Mouse (Mus musculus): ENCODE results near the gene Pde2a. TPM values are rescaled to one million over a fixed set of nuclear protein-coding genes. Genes with fewer than 3 reads are reported as not detected.

Pde2a gene
- total and polyA plus RNA-seq, 3 experiments = 0.08 to 0.40 TPM; not detected in 1

DNA sequence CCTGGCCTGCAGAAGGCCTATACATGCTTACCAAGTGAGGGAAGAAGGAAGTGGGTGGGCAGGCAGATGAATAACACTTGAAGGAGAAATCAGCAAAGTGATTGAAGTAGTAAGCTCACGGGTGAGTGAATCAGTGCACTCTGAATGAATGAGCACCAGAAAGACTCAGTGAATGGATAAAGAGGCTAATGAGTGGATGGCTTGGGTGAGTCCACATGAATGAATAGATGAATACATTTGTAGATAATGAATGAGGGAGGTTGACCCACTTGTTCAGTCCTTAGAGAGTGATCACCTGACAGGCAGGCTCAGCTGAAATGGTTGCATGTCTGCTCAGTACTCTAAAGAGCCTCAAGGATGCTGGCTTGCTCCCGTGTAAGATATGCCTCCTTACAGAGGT lies 101.7 kb downstream of the Pde2a start:
- DNase-seq (ENCODE audit: extremely low read depth) = no peak
- no peaks in the 10 kb centered on the region for H3K36me3 ChIP-seq (replicated peaks in 1 of 2; ENCODE audit: control insufficient read depth in 1 of 2, insufficient read depth in 1 of 2, low read length in 1 of 2)
- H3K27me3 ChIP-seq (replicated peaks) = peaks cover 80% of the 10 kb centered on the region
- H3K9ac ChIP-seq (ENCODE audit: insufficient read depth, low read depth) = no peak overlapping the region
- no peak overlapping the region for H3K27ac ChIP-seq (ENCODE audit: insufficient read depth, low read depth)
- no peaks in the 10 kb centered on the region for H3K4me1 ChIP-seq (ENCODE audit: control insufficient read depth in 1 of 2, insufficient read depth in 2 of 2)
- in situ Hi-C loops (cut with MboI; ENCODE audit: low pct_ligation_motif_present, low pct_unique_long_range_greater_than_20kb, low sequenced_read_pairs) (loop anchor here (25.0 kb wide), 1 partner anchor 111 kb away; the partner anchor contains the start of genes Gm45837 and Pde2a), dilution Hi-C loops (cut with MboI; ENCODE audit: extremely low pct_ligation_motif_present, extremely low pct_unique_long_range_greater_than_20kb, low sequenced_read_pairs) (no loop called here)
- H3K9me3 ChIP-seq (replicated peaks; ENCODE audit: low read length) = peaks cover 8% of the 10 kb centered on the region
- no peak for TF ChIP-seq E2F4 (IDR thresholded peaks at IDR 0.05; ENCODE audit: insufficient replicate concordance, low read depth, low read length)
- TF ChIP-seq JUN (IDR thresholded peaks at IDR 0.05; ENCODE audit: insufficient read depth, low read depth, low read length) = no peak
- no peak for TF ChIP-seq ZNF384 (IDR thresholded peaks at IDR 0.05; ENCODE audit: low read depth, low read length)
- no peak for TF ChIP-seq SMC3 (IDR thresholded peaks at IDR 0.05; ENCODE audit: low read depth, low read length)
- no peak for TF ChIP-seq MAX (IDR thresholded peaks at IDR 0.05; ENCODE audit: low read length)
- no peak for TF ChIP-seq CHD2 (IDR thresholded peaks at IDR 0.05; ENCODE audit: low read length)
- TF ChIP-seq NELFE (IDR thresholded peaks at IDR 0.05; ENCODE audit: low read depth, low read length) = no peak
- TF ChIP-seq EP300 (IDR thresholded peaks at IDR 0.05; ENCODE audit: low read length) = no peak
- no peaks in the 10 kb centered on the region for H3K79me2 ChIP-seq (replicated peaks; ENCODE audit: control insufficient read depth, extremely low read depth, insufficient read depth, poor library complexity, severe bottlenecking)
- no peak overlapping the region for H3K4me2 ChIP-seq (ENCODE audit: insufficient read depth, low read depth, poor library complexity, severe bottlenecking)
- no peak overlapping the region for H3K4me3 ChIP-seq (replicated peaks in 1 of 3; ENCODE audit: low read depth in 2 of 3, low read length in 2 of 3, poor library complexity in 1 of 3)

DNA sequence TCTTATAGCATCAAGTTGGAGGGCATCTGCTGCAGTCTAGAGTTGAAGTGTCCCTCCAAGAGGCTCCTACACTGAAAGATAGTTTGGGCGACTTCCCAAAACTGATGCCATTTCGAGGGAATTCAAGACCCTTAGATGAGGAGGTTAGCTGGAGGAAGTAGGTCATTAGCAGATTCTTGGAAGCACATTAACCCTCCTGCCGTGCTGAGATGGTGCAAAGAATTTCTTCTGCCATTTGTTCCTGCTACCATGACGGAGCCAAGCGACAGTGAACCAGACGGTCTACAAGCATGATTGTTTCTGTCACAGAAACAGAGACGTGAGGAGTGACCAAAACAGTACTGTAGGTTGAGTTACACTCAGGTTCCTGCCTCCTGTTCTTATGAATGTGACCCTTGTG lies 105.0 kb downstream of the Pde2a start:
- peaks cover under 1% of the 10 kb centered on the region for H3K9me3 ChIP-seq (replicated peaks; ENCODE audit: low read length)
- DNase-seq (ENCODE audit: extremely low read depth) = no peak
- H3K27me3 ChIP-seq (replicated peaks) = peaks cover 69% of the 10 kb centered on the region
- no peak overlapping the region for H3K4me2 ChIP-seq (ENCODE audit: insufficient read depth, low read depth, poor library complexity, severe bottlenecking)
- no peaks in the 10 kb centered on the region for H3K79me2 ChIP-seq (replicated peaks; ENCODE audit: control insufficient read depth, extremely low read depth, insufficient read depth, poor library complexity, severe bottlenecking)
- in situ Hi-C loops (cut with MboI; ENCODE audit: low pct_ligation_motif_present, low pct_unique_long_range_greater_than_20kb, low sequenced_read_pairs) (no loop called here), dilution Hi-C loops (cut with MboI; ENCODE audit: extremely low pct_ligation_motif_present, extremely low pct_unique_long_range_greater_than_20kb, low sequenced_read_pairs) (no loop called here)
- no peak for TF ChIP-seq POLR2A (IDR thresholded peaks at IDR 0.05; ENCODE audit: low read depth, low read length)
- TF ChIP-seq PAX5 (IDR thresholded peaks at IDR 0.05; ENCODE audit: low read length) = no peak
- TF ChIP-seq E2F4 (IDR thresholded peaks at IDR 0.05; ENCODE audit: insufficient replicate concordance, low read depth, low read length) = no peak
- no peak for TF ChIP-seq MXI1 (IDR thresholded peaks at IDR 0.05; ENCODE audit: low read depth, low read length)
- TF ChIP-seq RCOR1 (conservative IDR thresholded peaks at IDR 0.05; ENCODE audit: low read depth, low read length) = no peak
- TF ChIP-seq MAZ (IDR thresholded peaks at IDR 0.05; ENCODE audit: low read depth, low read length) = no peak
- TF ChIP-seq NRF1 (IDR thresholded peaks at IDR 0.05; ENCODE audit: low read depth, low read length) = no peak
- no peak for TF ChIP-seq ZC3H11A (IDR thresholded peaks at IDR 0.05; ENCODE audit: low read depth, low read length)
- TF ChIP-seq SIN3A (IDR thresholded peaks at IDR 0.05; ENCODE audit: low read length) = no peak
- TF ChIP-seq POLR2AphosphoS2 (IDR thresholded peaks at IDR 0.05; ENCODE audit: low read depth, low read length) = no peak
- TF ChIP-seq ZNF384 (IDR thresholded peaks at IDR 0.05; ENCODE audit: low read depth, low read length) = no peak
- TF ChIP-seq MAFK (IDR thresholded peaks at IDR 0.05; ENCODE audit: insufficient replicate concordance, low read length) = no peak
- TF ChIP-seq ETS1 (conservative IDR thresholded peaks at IDR 0.05; ENCODE audit: low read depth, low read length) = no peak
- TF ChIP-seq MEF2A (IDR thresholded peaks at IDR 0.05; ENCODE audit: borderline replicate concordance, low read depth, low read length) = no peak
- TF ChIP-seq JUN (IDR thresholded peaks at IDR 0.05; ENCODE audit: insufficient read depth, low read depth, low read length) = no peak
- no peak for TF ChIP-seq BHLHE40 (IDR thresholded peaks at IDR 0.05; ENCODE audit: low read depth, low read length)
- TF ChIP-seq UBTF (IDR thresholded peaks at IDR 0.05; ENCODE audit: low read depth, low read length) = no peak
- TF ChIP-seq USF1 (IDR thresholded peaks at IDR 0.05; ENCODE audit: low read depth, low read length) = no peak
- TF ChIP-seq ELF1 (IDR thresholded peaks at IDR 0.05; ENCODE audit: low read depth, low read length) = no peak
- no peak overlapping the region for H3K9ac ChIP-seq (ENCODE audit: insufficient read depth, low read depth)
- no peaks in the 10 kb centered on the region for H3K4me1 ChIP-seq (ENCODE audit: control insufficient read depth in 1 of 2, insufficient read depth in 2 of 2)
- H3K36me3 ChIP-seq (replicated peaks in 1 of 2; ENCODE audit: control insufficient read depth in 1 of 2, insufficient read depth in 1 of 2, low read length in 1 of 2) = no peaks in the 10 kb centered on the region
- no peak overlapping the region for H3K27ac ChIP-seq (ENCODE audit: insufficient read depth, low read depth)
- H3K4me3 ChIP-seq (replicated peaks in 1 of 3; ENCODE audit: low read depth in 2 of 3, low read length in 2 of 3, poor library complexity in 1 of 3) = no peak overlapping the region

Measured in CH12.LX (cell line).